ENCODE assay signal across 9 mouse cellular contexts in genomic region chr3:118434847-118435246, GRCm38 (mm10).
DNase-seq lines count a peak whose midpoint lies in the region; ATAC-seq lines count a peak whose summit lies in the region.
"Had no signal": no experiment of that assay in that cellular context is flagged by ENCODE, and none has a peak within 500 bp of the region (broad histone marks: within the 10 kb centered on the region; RNA-seq: fewer than 3 reads in every experiment).

No protein-coding gene starts in this region.

- no peak overlapping the region for H3K27ac ChIP-seq in heart, embryonic 13.5 days (replicated peaks)
- peak overlapping the region; percentile 77; the same call in 1 of the 2 replicates for H3K27ac ChIP-seq in forebrain, embryonic 12.5 days
- no peak overlapping the region for H3K27ac ChIP-seq in limb, embryonic 15.5 days

- no peak for ATAC-seq in heart, embryonic 13.5 days (ENCODE audit: extremely low read depth, insufficient number of reproducible peaks, low FRiP score, low TSS enrichment)
- ATAC-seq in forebrain, embryonic 12.5 days (ENCODE audit: low FRiP score) = no peak
- no peak for ATAC-seq in limb, embryonic 15.5 days (ENCODE audit: insufficient number of reproducible peaks, low FRiP score, low TSS enrichment, low read depth)
- no peak for ATAC-seq in megakaryocyte progenitor cell, adult 5-6 weeks (replicated peaks; ENCODE audit: poor library complexity)

- no peak for DNase-seq in heart, postnatal 25 days (ENCODE audit: low spot score)
- peak; percentile 17 for DNase-seq in Muller cell, postnatal 12 days (ENCODE audit: inconsistent ontology term)
- DNase-seq in thymus, adult 18-20 months = no peak
- no peak for DNase-seq in left cerebral cortex, adult 18-20 months (ENCODE audit: low spot score in 2 of 2)
- DNase-seq: thymus, postnatal 36 days had no signal

- no peaks in the 10 kb centered on the region for H3K36me3 ChIP-seq in heart, embryonic 13.5 days
- no peaks in the 10 kb centered on the region for H3K36me3 ChIP-seq in forebrain, embryonic 12.5 days (replicated peaks)
- H3K36me3 ChIP-seq in limb, embryonic 15.5 days = no peaks in the 10 kb centered on the region

- H3K4me2 ChIP-seq in heart, embryonic 13.5 days = peak overlapping the region; percentile 88
- peak overlapping the region; percentile 94 for H3K4me2 ChIP-seq in forebrain, embryonic 12.5 days
- H3K4me2 ChIP-seq in limb, embryonic 15.5 days = peak overlapping the region; percentile 81

- 2% methylated on average over 13 of the region's 13 CpGs for WGBS in heart, embryonic 13.5 days
- WGBS in forebrain, embryonic 12.5 days = 3% methylated on average over 13 of the region's 13 CpGs
- 2% methylated on average over 13 of the region's 13 CpGs for WGBS in limb, embryonic 15.5 days

- H3K27me3 ChIP-seq in heart, embryonic 13.5 days (replicated peaks) = peaks cover 72% of the 10 kb centered on the region
- H3K27me3 ChIP-seq in forebrain, embryonic 12.5 days = peaks cover 35% of the 10 kb centered on the region
- H3K27me3 ChIP-seq in limb, embryonic 15.5 days = peaks cover 53% of the 10 kb centered on the region

- no peak overlapping the region for H3K9ac ChIP-seq in heart, embryonic 13.5 days
- H3K9ac ChIP-seq in forebrain, embryonic 12.5 days = peak overlapping the region; percentile 65
- H3K9ac ChIP-seq in limb, embryonic 15.5 days = no peak overlapping the region

- intact Hi-C loops in heart, postnatal 25 days (cut with DNase I) = no loop called here

- H3K4me3 ChIP-seq in heart, embryonic 13.5 days = peak overlapping the region; percentile 61
- H3K4me3 ChIP-seq in forebrain, embryonic 12.5 days (replicated peaks) = peak overlapping the region; percentile 54
- H3K4me3 ChIP-seq in limb, embryonic 15.5 days = peak overlapping the region; percentile 40

- H3K4me1 ChIP-seq in heart, embryonic 13.5 days = peaks cover 28% of the 10 kb centered on the region
- H3K4me1 ChIP-seq in forebrain, embryonic 12.5 days = peaks cover 23% of the 10 kb centered on the region
- peaks cover 27% of the 10 kb centered on the region for H3K4me1 ChIP-seq in limb, embryonic 15.5 days

- no peaks in the 10 kb centered on the region for H3K9me3 ChIP-seq in heart, embryonic 13.5 days
- no peaks in the 10 kb centered on the region for H3K9me3 ChIP-seq in forebrain, embryonic 12.5 days
- no peaks in the 10 kb centered on the region for H3K9me3 ChIP-seq in limb, embryonic 15.5 days
